In genomic region chr19:36927800-36928361, GRCm38 (mm10) we compare ENCODE assay signal across 9 mouse cellular contexts. TPM values are rescaled to one million over a fixed set of nuclear protein-coding genes. Genes with fewer than 3 reads are reported as not detected.
DNase-seq lines count a peak whose midpoint lies in the region; ATAC-seq and TF ChIP-seq lines count a peak whose summit lies in the region.
"Had no signal": no experiment of that assay in that cellular context is flagged by ENCODE, and none has a peak within 500 bp of the region (broad histone marks: within the 10 kb centered on the region; RNA-seq: fewer than 3 reads in every experiment).

No protein-coding gene starts in this region.

- TF ChIP-seq POLR2A in thymus, adult 2 months (IDR thresholded peaks at IDR 0.05; ENCODE audit: control insufficient read depth, extremely low read depth, insufficient read depth, low read length, poor library complexity): no peak

- no peak for DNase-seq in heart, postnatal 0 days (ENCODE audit: low spot score)
- no peak for DNase-seq in heart, postnatal 36 days
- DNase-seq in 416B (ENCODE audit: low read depth): peak; percentile 48
- DNase-seq in NIH3T3 (ENCODE audit: low read depth): peak; percentile 33
- no peak for DNase-seq in liver, embryonic 13.5 days
- no peak for DNase-seq in adipocyte (ENCODE audit: low spot score)
- DNase-seq in thymus, adult 2 months: no peak
- no peak for DNase-seq in left cerebral cortex, postnatal 10 days (ENCODE audit: extremely low spot score in 1 of 2, low spot score in 2 of 2)
- DNase-seq: kidney, adult 9 months had no signal

- 0 out of 2 replicates have a peak overlapping the region, but pooled peaks have one; percentile 88 for H3K4me2 ChIP-seq in heart, postnatal 0 days (ENCODE audit: low read depth, low read length)
- peak overlapping the region; percentile 92 for H3K4me2 ChIP-seq in liver, embryonic 13.5 days

- H3K9ac ChIP-seq in heart, postnatal 0 days (replicated peaks; ENCODE audit: low read depth, low read length): no peak overlapping the region
- peak overlapping the region; percentile 96 for H3K9ac ChIP-seq in liver, embryonic 13.5 days

- ATAC-seq in heart, postnatal 0 days (ENCODE audit: insufficient read depth, low read depth): no peak
- no peak for ATAC-seq in liver, embryonic 13.5 days (ENCODE audit: low read depth)

- WGBS in heart, postnatal 0 days: 76% methylated on average over 6 of the region's 6 CpGs
- WGBS in liver, embryonic 13.5 days (ENCODE audit: insufficient replicate concordance): 56% methylated on average over 6 of the region's 6 CpGs
- 75% methylated on average over 6 of the region's 6 CpGs for WGBS in thymus, adult 2 months

- no peaks in the 10 kb centered on the region for H3K9me3 ChIP-seq in heart, postnatal 0 days (replicated peaks; ENCODE audit: control insufficient read depth, low read length)
- no peaks in the 10 kb centered on the region for H3K9me3 ChIP-seq in liver, embryonic 13.5 days (replicated peaks)

- TF ChIP-seq CTCF in heart, postnatal 0 days (IDR thresholded peaks at IDR 0.05; ENCODE audit: low read depth): no peak
- TF ChIP-seq CTCF in thymus, adult 2 months (IDR thresholded peaks at IDR 0.05; ENCODE audit: borderline replicate concordance, control insufficient read depth, extremely low read depth, insufficient read depth, low read length, poor library complexity): no peak

- intact Hi-C loops in heart, postnatal 36 days (cut with DNase I): loop anchor here (5.0 to 10.0 kb wide), 3 partner anchors 191 to 453 kb away; partner anchors contain the start of genes Cpeb3, March5 and Ppp1r3c
- intact Hi-C loops in left cerebral cortex, postnatal 10 days (cut with DNase I): loop anchor here (5.0 kb wide), 1 partner anchor 339 kb away; no protein-coding TSS in a partner anchor

- H3K36me3 ChIP-seq in heart, postnatal 0 days (replicated peaks; ENCODE audit: control insufficient read depth, insufficient read depth, low read length): no peaks in the 10 kb centered on the region
- H3K36me3 ChIP-seq in liver, embryonic 13.5 days: peaks cover 2% of the 10 kb centered on the region; the same call in 1 of the 2 replicates
- no peaks in the 10 kb centered on the region for H3K36me3 ChIP-seq in thymus, adult 2 months (ENCODE audit: control insufficient read depth, insufficient read depth, low read length)

- no peak overlapping the region for H3K27ac ChIP-seq in heart, postnatal 0 days (ENCODE audit: low read depth)
- H3K27ac ChIP-seq in liver, embryonic 13.5 days: peak overlapping the region; percentile 98
- H3K27ac ChIP-seq in thymus, adult 2 months (ENCODE audit: control insufficient read depth, insufficient read depth, low read length): no peak overlapping the region

- H3K27me3 ChIP-seq in heart, postnatal 0 days (ENCODE audit: control insufficient read depth, insufficient read depth, low read length): no peaks in the 10 kb centered on the region
- H3K27me3 ChIP-seq in liver, embryonic 13.5 days: no peaks in the 10 kb centered on the region
- no peaks in the 10 kb centered on the region for H3K27me3 ChIP-seq in thymus, adult 2 months (ENCODE audit: control insufficient read depth, insufficient read depth, low read length)

- no peak for TF ChIP-seq EP300 in heart, postnatal 0 days (IDR thresholded peaks at IDR 0.05; ENCODE audit: low read depth)

- peaks cover 16% of the 10 kb centered on the region for H3K4me1 ChIP-seq in heart, postnatal 0 days (ENCODE audit: control insufficient read depth, insufficient read depth)
- peaks cover 62% of the 10 kb centered on the region for H3K4me1 ChIP-seq in liver, embryonic 13.5 days (replicated peaks)
- H3K4me1 ChIP-seq in thymus, adult 2 months (replicated peaks; ENCODE audit: control insufficient read depth, insufficient read depth, low read length): 0 out of 2 replicates have a peak, but pooled peaks cover 3% of the 10 kb centered on the region

- no peak overlapping the region for H3K4me3 ChIP-seq in heart, postnatal 0 days (ENCODE audit: low read depth, low read length)
- peak overlapping the region; percentile 81 for H3K4me3 ChIP-seq in liver, embryonic 13.5 days (replicated peaks)
- H3K4me3 ChIP-seq in thymus, adult 2 months (ENCODE audit: control insufficient read depth, insufficient read depth, low read length): no peak overlapping the region

RNA-seq across cellular contexts. Expression of gene Btaf1, which starts 2.0 kb away (rescaled TPM):
- 12.0 and 12.6 TPM in 2 replicates for total RNA-seq in heart, postnatal 0 days (2014; rRNA removed; ENCODE audit: low replicate concordance)
- polyA plus RNA-seq in heart, postnatal 0 days (2015; fragmentation: Nextera tagmentation; extraction: Ambion mirVana): 2.9 and 3.0 TPM in 2 replicates
- total RNA-seq in heart, postnatal 36 days (2021): 10 to 100 TPM; 10.3 to 10.9 TPM
- polyA plus RNA-seq in liver, embryonic 13.5 days (2015; fragmentation: Nextera tagmentation; extraction: Ambion mirVana): 10.4 and 13.6 TPM in 2 replicates
- polyA plus RNA-seq in thymus, adult 2 months (2012; rRNA removed): 9.0 and 9.8 TPM in 2 replicates
- 10 to 100 TPM; 21.6 to 25.0 TPM for total RNA-seq in left cerebral cortex, postnatal 10 days (2021)

RNA-seq across cellular contexts. Expression of gene Fgfbp3, which starts 8.5 kb away (rescaled TPM):
- 3.9 and 4.6 TPM in 2 replicates for total RNA-seq in heart, postnatal 0 days (2014; rRNA removed; ENCODE audit: low replicate concordance)
- polyA plus RNA-seq in heart, postnatal 0 days (2015; fragmentation: Nextera tagmentation; extraction: Ambion mirVana): 5.8 and 6.0 TPM in 2 replicates
- total RNA-seq in heart, postnatal 36 days (2021): 1 to 10 TPM; 1.3 to 2.9 TPM
- polyA plus RNA-seq in liver, embryonic 13.5 days (2015; fragmentation: Nextera tagmentation; extraction: Ambion mirVana): 1.8 TPM in 2 replicates
- polyA plus RNA-seq in thymus, adult 2 months (2012; rRNA removed): 7.1 and 10.5 TPM in 2 replicates
- total RNA-seq in left cerebral cortex, postnatal 10 days (2021): 10 to 100 TPM; 10.2 to 10.6 TPM

Comparison
In these comparisons a context has a peak if more than half of its experiments do, and no peak if none do; other contexts are left out.
1. DNase-seq: peak in 416B (single experiment) and NIH3T3 (single experiment); none in heart, postnatal 0 days (single experiment), heart, postnatal 36 days (0 of 2), liver, embryonic 13.5 days (single experiment), adipocyte (single experiment), thymus, adult 2 months (single experiment) and left cerebral cortex, postnatal 10 days (0 of 2).